Mouse (Mus musculus) cerebellum, adult 9-10 months (tissue): ENCODE measurements at regions not wholly inside any gene's neighbourhood (a gene's known extent, or its start where the extent isn't known, plus 50 kb on each side); places are given as distances from the start of the nearest gene placed in this dataset.

Experiments
- DNase-seq: peaks from one replicate; pipeline ENCODE4 v3.0.0; 2022

GRCm38 (mm10) chr6:34246512-34246911, 69.6 kb upstream of the Slc35b4 start:
- no peak for DNase-seq

GRCm38 (mm10) chr6:34243001-34243400, 66.1 kb upstream of the Slc35b4 start:
- DNase-seq = no peak

GRCm38 (mm10) chr6:34242486-34242885, 65.6 kb upstream of the Slc35b4 start:
- no peak for DNase-seq

GRCm38 (mm10) chr6:34235132-34235531, 58.2 kb upstream of the Slc35b4 start:
- DNase-seq = no peak

- DNase-seq = no peak
These were observed 57.6 kb upstream of the Slc35b4 start for GRCm38 (mm10) chr6:34234443-34235020.

GRCm38 (mm10) chr6:34230768-34231381, 54.0 kb upstream of the Slc35b4 start:
- DNase-seq = peak; percentile 34

- DNase-seq = no peak
These were observed 50.2 kb upstream of the Slc35b4 start for GRCm38 (mm10) chr6:34227131-34227530.
